Mouse (Mus musculus): ENCODE data around the gene Dpf3.

The Dpf3 gene

DNA sequence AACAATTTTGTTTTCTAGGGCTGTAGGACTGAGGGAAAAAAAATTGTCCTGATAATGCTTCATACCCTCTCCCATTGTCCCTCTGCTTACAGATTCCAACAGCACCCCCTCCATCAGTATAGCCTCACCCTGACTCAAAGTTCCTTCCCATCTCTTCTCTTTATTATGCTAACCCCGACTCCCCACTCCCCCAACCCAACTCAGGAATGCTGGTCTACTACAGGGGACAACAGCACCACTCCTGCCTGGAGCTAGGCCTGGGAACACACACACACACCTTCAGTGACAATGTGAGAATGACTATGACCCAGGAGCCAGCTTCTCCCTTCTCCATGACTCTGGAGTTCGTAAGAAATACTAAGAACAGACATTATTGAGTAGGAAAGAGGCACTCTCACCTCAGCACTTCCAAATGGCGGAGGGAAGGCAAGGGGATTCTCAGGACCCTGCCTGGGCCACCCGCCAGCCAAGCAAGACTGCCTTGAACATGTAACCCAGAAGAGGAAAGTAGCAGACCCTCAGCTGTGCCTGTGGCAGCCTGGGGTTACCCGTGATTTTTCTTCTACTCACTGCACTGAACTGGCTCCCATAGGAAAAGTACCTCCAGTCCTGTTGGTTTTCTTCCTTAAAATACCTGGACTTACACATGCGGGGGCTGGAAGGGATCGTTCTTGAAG, 276.2 kb downstream of the Dpf3 start:
- DNase-seq (ENCODE audit: low spot score): no peak

DNA sequence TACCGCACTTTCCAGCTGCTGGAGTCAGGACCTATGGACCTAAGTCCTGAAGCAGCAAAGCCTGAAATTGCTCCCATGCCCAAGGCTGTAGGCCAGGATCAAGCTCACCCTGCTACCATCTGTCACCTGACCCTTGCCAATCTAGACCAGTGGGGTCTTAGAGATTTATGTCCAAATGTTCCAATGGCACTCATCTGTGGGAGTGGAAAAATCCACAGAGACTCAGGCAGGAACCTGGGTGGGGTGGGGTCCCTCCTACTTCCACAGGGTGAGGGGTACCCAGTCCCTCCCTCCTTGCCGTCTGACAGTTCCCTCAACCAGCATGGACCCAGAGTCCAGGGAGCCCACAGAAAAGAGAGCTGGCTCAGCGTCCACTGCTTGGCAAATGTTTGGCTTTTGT, 276.8 kb downstream of the Dpf3 start:
- DNase-seq (ENCODE audit: low spot score): no peak

DNA sequence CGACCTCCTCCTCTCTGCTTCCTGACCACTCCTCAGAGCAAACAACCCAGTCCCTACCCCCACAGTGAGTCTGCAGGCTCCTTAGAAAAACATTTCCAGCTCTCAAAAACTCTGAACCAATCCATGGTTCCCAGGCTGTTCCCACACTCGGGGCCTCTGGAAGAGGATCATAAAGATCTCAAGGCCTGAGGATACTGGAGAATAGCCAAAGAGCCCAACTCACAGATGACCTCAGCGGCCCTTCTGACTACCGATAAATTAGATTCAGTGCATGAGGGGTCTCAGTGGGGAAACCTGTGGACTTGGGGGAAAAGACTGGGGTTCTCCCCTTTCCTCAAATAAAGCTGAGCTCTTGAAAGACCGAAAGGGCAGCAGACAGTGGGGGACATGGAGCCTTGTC, 277.2 kb downstream of the Dpf3 start:
- DNase-seq (ENCODE audit: low spot score): no peak

DNA sequence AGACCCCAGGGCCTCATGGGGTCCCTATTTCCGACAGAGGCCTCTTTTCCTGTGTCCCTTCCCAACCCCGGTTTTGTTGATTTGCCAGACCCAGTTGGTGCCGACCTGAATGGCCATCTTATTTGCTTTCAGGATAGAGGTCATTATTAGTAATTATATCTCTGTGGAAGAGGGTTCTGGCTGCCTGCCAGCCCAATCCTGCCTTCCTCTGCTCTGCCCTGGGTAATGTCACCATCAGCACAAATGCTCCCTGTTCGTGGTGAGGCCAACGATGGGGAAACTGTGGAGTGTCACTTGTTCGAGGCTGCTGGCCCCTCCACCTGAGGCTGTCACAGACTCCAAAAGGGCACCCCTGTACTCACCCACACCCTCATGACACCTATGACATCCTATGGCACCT, 278.1 kb downstream of the Dpf3 start:
- DNase-seq (ENCODE audit: low spot score): no peak

DNA sequence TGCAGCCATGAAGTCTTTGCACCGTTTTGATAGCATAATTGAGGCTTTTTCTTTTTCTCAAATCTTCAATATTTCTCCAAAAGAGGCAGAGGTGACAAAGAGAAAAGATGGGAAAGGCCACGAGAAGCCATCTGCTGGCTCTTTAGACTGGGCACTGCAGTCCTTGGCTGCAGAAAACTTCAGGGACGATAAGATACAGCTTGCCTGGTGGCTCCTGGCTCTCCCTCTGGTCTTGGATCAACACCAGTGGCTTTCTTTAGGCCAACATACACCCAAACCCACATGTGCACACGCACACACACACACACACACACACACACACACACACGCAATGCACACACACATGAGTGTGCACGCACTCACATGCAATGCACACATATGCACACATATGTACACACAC, 278.7 kb downstream of the Dpf3 start:
- no peak for DNase-seq (ENCODE audit: low spot score)

DNA sequence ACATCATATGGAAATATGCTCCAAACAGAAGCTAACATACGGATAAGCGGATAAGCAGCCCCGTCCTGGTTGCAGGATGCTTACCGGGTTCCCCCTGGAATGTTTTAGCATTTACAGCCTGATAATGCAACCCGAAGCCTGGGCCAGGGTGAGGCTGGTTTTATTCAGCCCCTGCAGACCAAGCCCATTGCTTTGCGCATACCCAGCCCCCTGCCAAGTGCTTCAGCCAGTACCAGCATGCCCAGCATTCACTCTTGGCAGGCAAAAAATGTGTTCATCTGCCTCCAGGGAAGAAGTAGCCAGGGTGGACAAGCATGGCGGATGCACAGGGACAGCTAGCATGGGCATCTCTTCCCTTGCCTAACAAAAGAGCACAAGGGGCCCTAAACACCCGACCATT, 279.5 kb downstream of the Dpf3 start:
- DNase-seq (ENCODE audit: low spot score): no peak

DNA sequence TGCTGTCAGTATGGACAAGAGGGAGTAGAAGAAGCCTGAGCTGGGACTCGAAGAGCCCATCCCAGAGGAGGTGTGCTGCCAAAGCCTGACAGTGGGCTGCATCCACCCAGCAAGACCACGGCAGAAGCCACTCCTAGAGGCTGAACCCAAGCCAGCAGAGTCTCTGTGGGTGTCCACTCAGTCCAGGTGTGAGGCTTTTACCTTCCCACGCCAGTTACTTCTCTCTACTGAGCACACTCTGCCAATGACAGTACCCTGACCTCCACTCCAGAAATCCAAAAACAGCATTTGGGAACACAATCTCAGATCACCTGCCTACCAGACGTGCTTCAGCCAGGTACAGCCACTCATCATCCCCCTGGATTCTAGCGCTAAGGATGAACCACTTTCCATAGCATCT, 280.0 kb downstream of the Dpf3 start:
- no peak for DNase-seq (ENCODE audit: low spot score)

DNA sequence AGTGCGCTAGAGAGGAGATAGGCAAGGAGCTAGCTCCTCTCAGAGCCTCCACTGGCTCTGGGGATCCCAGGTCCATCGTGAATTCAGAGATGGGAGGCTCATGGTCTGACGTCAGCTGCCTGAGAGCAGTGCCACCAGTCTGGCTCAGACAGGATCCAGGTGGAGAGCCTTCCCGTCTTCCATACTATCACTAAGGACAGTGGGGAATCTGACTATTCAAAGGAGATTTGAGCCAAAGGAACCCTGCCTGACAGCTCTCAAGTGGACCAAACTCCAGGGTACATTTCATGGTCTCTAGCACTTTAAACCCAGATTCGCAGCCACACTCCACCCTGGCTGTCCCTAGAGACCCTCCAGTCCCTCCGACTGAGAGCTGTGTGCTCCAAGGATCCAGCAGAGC, 280.6 kb downstream of the Dpf3 start:
- no peak for DNase-seq (ENCODE audit: low spot score)

DNA sequence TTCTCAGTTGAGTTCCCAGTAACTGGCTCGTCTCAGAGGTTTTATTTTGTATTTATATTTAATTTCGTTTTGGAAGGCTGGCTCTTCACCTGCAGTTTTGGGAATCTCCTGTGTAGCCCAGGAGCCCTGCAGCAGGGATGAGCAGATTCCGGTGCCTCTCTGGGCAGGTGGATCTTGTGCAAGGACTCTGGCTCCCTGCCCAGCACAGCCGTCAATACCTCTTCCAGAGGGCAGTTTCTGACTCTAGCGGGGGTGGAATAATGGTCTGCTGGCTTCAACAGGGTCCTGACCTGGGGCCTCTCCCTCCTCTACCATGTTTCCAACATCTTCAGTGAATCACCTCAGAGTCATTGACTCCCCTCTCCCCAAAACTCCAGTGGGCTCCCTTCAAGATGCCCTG, 283.2 kb downstream of the Dpf3 start:
- no peak for DNase-seq (ENCODE audit: low spot score)

DNA sequence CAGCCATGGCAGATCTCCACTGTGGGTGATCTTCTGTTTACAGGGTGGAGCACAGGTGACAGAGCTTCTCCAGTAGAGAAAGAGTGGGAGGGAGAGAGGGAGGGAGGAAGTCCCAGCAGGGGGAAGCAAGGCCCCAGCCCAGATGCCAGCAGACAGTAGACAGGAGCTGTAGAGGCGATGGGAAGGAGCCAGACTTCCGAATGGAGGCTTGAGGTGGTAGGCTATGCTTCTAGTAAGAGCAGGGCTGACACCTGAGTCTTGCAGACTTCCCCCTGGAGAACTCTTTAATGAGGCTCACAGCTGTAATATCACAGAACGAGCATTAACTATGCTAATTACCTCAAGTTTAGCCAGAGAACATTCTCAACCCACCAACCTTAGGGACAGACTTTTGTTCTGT, 285.8 kb downstream of the Dpf3 start:
- DNase-seq (ENCODE audit: low spot score): no peak

DNA sequence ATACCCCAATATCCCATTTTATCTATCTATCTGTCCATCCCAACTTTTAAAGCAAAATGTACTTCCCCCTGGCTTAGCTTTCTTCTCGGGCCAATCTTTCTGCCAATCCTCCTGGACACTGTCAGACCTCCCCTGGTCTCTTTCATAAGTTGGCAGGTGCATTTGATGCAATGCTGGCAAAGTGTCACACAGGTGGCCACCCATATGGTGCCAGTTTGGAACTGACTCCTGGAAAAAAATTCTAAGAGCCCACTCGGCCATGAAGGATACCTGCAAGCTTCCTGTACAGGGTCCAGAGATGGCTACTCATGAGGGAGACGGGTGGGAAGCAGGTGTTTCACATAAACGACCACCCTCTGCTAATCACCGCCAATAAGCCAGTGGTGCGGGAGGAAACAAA, 307.0 kb downstream of the Dpf3 start:
- DNase-seq (ENCODE audit: low spot score): no peak

DNA sequence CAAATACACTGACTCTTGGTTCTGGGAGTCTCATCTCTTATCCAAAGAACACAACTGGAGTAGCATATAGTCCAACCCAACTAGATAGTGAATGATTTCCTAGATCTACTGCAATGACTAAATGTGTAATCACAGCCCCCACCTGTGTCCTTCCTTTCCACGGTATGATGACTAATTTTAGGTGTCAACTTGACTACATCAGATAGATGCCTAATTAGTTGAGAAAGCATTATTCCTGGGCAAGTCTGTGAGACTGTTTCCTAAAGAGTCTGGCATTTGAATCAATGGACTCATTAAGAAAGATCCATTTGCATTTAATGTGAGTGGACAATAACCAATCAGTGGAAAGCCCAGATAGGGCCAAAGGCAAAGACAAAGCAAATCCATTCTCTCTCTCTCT, 307.7 kb downstream of the Dpf3 start:
- no peak for DNase-seq (ENCODE audit: low spot score)

DNA sequence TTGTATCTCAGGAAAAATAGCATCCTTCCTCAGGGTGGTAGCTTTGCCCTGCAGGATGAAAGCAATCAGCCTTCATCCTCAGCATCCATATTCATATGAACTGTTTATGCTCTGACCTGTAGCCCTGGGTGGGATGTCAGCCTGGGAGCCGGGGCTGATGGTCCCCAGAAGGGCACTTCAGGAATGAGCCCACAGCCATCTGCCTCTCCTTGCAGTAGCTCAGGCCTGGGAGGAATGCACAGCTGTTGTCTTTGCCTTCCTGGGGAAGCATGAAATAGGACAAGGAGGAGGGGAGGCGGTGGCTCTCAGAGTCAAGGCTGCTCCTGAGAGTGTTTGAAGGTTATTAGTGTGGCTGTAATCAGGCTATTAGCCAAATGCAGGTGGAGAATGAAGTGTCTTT, 308.7 kb downstream of the Dpf3 start:
- DNase-seq (ENCODE audit: low spot score): no peak

DNA sequence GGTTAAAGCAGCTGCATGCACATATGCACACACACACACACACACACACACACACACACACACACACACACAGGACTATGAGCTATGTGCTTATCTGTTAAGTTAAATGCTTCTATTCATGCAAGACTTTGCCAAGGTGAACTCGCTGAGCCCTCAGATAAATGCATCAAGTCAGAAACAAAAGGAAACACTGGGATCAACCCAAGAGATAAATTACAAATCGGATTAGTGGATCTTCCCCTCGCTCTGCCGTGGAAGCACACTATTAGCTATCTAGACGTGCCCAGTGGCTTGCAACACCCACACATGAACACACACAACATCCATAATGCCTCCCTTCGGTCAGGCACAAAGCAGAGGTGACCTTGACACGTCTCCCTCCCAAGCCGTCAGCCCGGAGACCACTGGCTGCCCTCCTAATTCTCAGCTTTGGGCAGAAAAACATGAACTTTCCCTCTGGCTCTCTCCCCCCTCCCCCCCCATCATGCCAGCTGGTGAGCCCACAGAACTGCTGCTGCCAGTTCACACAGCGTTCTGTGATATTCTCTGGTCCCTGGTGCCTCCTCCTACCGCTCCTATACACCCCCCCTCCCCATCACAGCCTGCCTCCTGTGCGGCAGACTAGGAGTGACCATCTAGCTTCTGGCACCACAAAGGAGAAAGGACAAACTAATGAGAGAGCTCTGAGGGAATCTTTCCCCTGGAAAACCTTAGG, 317.9 kb downstream of the Dpf3 start:
- no peak for DNase-seq (ENCODE audit: low spot score)

DNA sequence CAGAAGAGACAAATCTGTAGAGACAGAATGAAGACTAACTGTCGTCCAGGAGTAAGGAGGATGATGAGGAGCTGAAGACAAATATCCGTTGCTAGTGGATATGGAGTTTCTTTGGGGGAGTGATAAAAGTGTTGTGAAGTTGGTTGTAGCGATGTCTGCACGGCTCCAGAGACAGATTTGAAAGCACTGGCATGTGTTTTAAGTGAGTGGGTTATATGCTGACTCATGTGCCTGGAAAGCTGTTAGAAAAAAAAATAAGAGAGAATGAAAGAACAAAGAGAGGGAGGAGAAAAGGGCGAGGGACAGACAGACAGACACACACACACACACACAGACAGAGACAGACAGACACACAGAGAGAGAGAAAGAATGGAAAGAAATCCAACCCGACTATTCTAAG, 319.2 kb downstream of the Dpf3 start:
- no peak for DNase-seq (ENCODE audit: low spot score)

DNA sequence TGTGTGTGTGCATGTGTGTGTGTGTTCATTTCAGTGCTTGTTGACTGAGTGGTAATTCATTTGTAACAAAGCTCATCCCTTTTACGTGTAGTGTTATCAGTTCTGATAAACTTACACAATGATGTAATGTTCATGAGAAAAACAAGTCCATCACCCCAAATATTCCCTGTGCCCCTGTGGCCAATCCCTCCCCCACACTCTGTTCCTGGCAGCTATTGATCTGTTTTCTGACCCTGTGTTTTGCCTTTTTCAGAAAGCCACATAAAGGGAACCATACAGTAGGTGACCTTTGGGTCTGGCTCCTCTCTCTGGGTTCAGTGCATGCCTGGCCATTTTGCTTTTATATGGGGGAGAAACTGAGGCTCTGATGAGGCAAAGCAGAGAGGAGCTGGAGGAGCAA, 322.5 kb downstream of the Dpf3 start:
- no peak for DNase-seq (ENCODE audit: low spot score)

Measured in ovary, adult 18-20 months (tissue).